Mouse (Mus musculus) layer of hippocampus, adult 2 months (tissue): ENCODE measurements around the gene Mipol1. TPM values are rescaled to one million over a fixed set of nuclear protein-coding genes. Genes with fewer than 3 reads are reported as not detected.
"Not testable (repeated sequence)": the region's sequence is repeated elsewhere in the genome, so short reads cannot be mapped to it uniquely, and the experiment has no call there.

Experiments
- DNase-seq, 2 experiments: peaks; one replicate each; pipeline ENCODE4 v3.0.0; 2022; ENCODE audit warnings: low spot score in 2 of 2
- H3K27ac ChIP-seq: fragments of 200-600 bp; 2 replicates; pipeline ENCODE4 v1.8.1; 2022
- H3K4me3 ChIP-seq: fragments of 200-600 bp; 2 replicates; pipeline ENCODE4 v1.8.1; 2022; ENCODE audit warnings: mild to moderate bottlenecking
- CTCF ChIP-seq: fragments of 200-600 bp; conservative IDR thresholded peaks from 2 replicates; pipeline ENCODE4 v1.8.1; 2022; ENCODE audit warnings: antibody characterized with exemption, mild to moderate bottlenecking, moderate library complexity
- total RNA-seq, 2 experiments: library from RNA; stranded (reverse); gene quantifications; 2 replicates each; pipeline ENCODE4 v1.2.3; 2021

The Mipol1 gene
- total RNA-seq, 2 experiments from 2014 or later: 6.3 to 7.6 TPM

GRCm38 (mm10) chr12:57400186-57400585, 170.0 kb downstream of the Mipol1 start:
- H3K27ac ChIP-seq: no peak overlapping the region
- no peak for DNase-seq
- H3K4me3 ChIP-seq: no peak overlapping the region
- TF ChIP-seq CTCF: no peak

GRCm38 (mm10) chr12:57401126-57401525, 170.9 kb downstream of the Mipol1 start:
- no peak for TF ChIP-seq CTCF
- no peak for DNase-seq
- Histone ChIP-seq H3K27ac (no peak overlapping the region), H3K4me3 (no peak overlapping the region)

DNA sequence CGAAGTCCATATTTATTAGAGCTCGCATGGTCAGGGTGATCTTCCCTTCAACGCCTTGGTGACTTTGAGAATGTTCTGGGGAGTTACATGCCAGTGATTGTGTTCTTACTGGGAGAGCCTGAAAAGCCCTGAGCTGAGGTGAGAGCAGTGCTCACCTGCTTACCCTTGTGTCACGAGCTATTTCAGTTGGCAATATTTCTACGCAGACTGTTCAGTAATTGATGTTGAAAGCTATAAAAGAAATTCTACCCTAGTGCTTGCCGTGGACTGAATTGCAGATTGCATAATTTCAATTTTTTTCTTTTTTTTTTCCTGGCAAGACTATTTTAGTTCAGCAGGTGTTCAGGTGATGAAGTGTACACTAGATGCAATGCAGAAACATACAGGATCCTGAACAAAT, 172.1 kb downstream of the Mipol1 start:
- DNase-seq: no peak
- Histone ChIP-seq H3K4me3 (no peak overlapping the region), H3K27ac (no peak overlapping the region)
- no peak for TF ChIP-seq CTCF

DNA sequence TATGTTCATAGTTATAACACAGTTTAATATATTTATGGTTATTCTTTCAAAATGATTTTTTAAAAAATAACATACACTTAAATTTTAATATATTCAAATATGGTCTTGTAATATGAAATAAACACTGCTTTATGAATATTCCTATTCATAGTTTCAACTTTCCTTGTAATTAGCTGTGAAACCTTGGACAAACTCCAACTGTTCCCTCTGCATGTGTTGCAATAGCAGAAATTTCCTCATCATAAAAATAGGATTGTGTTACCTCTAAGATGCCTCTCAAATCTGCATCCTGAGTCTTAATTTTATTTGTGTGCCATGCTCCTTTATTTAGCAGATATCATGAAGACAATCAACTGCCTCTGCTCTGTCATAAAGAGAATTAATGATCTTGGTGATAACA, 179.7 kb downstream of the Mipol1 start:
- no peak for TF ChIP-seq CTCF
- no peak for DNase-seq
- H3K27ac ChIP-seq: no peak overlapping the region
- no peak overlapping the region for H3K4me3 ChIP-seq

- no peak for TF ChIP-seq CTCF
- no peak for DNase-seq
- Histone ChIP-seq H3K4me3 (no peak overlapping the region), H3K27ac (no peak overlapping the region)
These were observed 183.6 kb downstream of the Mipol1 start for GRCm38 (mm10) chr12:57413833-57414232.

- TF ChIP-seq CTCF: no peak
- Histone ChIP-seq H3K27ac (no peak overlapping the region), H3K4me3 (no peak overlapping the region)
- DNase-seq: no peak
These were observed 194.7 kb downstream of the Mipol1 start for GRCm38 (mm10) chr12:57424902-57425301.

GRCm38 (mm10) chr12:57428243-57428642, 198.0 kb downstream of the Mipol1 start:
- no peak overlapping the region for H3K27ac ChIP-seq
- H3K4me3 ChIP-seq: no peak overlapping the region
- no peak for DNase-seq
- no peak for TF ChIP-seq CTCF

GRCm38 (mm10) chr12:57428767-57429166, 198.5 kb downstream of the Mipol1 start:
- Histone ChIP-seq H3K4me3 (no peak overlapping the region), H3K27ac (no peak overlapping the region)
- DNase-seq: no peak
- TF ChIP-seq CTCF: no peak

DNA sequence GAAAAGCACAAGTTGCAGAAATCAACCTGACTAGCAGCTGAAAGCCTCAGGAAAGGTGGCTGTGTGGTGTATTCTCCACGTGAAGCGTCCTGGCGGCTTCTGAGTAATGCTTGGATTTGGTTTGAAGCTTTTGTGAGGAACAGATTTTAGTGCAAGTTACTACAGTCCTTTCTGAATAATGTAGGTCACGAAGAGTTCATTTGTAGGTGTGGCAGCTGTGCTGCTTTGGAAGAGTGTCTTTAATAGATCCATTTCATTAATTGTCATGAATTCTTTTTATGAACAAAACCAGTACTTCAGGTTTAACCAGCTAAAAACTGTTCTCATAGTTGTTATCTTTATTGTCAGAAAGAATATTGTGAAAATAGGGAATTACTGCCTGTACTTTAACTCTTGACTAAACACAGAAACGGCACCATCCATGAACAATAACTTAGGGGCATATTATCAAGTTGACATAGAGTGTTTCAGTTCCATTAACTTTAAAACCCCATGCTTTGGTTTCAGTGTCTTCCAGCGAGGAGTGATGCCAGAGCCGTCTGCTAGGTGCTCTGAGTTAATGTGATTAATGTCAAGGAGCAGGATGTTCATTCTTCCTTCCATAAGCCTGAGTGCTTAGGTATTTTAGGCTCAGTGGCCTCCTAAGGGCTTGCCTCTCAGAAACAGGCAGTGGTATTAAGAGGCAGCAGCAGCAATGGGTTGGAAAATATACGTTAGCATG, 206.9 kb downstream of the Mipol1 start:
- DNase-seq, H3K27ac ChIP-seq, H3K4me3 ChIP-seq: not testable (repeated sequence)

GRCm38 (mm10) chr12:57444281-57444903, 214.2 kb downstream of the Mipol1 start:
- DNase-seq: no peak
- Histone ChIP-seq H3K4me3 (no peak overlapping the region), H3K27ac (no peak overlapping the region)
- no peak for TF ChIP-seq CTCF

DNA sequence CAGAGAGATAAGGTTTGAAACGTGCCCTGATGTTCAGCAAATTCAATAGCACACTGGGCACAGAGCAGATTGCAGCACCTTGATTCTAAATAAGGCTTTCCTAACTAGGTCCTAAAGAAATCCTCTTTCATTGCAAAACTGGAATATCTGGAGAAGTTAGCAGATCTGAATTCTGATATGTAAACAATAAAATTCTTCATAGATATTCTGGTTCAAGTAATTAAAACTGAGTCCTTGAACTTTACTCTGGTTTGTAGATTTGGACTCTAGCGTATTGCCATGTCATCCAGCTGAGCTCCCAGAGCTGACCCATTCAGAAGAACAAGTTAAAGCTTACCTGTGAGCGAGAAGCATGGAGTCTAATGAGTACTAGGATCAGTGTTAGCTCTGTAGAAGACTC, 217.1 kb downstream of the Mipol1 start:
- DNase-seq: no peak
- no peak overlapping the region for H3K4me3 ChIP-seq
- H3K27ac ChIP-seq: no peak overlapping the region
- no peak for TF ChIP-seq CTCF

GRCm38 (mm10) chr12:57449299-57449698, 219.1 kb downstream of the Mipol1 start:
- TF ChIP-seq CTCF: no peak

DNA sequence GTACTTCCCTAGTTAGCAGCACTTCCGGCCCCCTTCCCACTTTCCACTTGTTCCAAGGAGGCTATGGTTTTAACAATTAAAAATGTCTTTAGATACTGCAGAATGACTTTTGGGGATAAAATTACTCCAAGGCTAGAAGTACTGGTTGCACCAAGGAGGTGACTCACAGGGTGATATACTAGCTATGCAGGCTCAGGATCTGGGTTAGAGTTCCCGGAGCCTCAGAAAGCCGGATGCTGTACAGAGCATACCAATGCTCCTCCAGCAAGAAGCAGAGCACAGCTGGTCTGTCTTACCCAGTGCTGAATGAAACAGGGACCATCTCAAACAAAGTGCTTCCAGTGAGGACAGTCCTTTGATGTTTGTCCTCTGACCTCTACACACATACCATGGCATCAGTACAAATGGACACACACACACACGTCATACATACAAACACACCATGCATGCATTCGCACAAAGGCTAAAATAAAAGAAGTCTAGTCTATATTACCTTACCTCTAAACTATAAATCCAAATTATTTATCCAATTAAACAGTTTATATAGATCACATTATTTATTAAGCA, 219.9 kb downstream of the Mipol1 start:
- DNase-seq: no peak
- Histone ChIP-seq H3K4me3 (no peak overlapping the region), H3K27ac (no peak overlapping the region)
- TF ChIP-seq CTCF: no peak

More at GRCm38 (mm10) chr12:57449299-57449698, 219.1 kb downstream of the Mipol1 start:
- Histone ChIP-seq H3K27ac (no peak overlapping the region), H3K4me3 (no peak overlapping the region)
- DNase-seq: no peak

GRCm38 (mm10) chr12:57456911-57457310, 226.7 kb downstream of the Mipol1 start:
- H3K27ac ChIP-seq: no peak overlapping the region
- TF ChIP-seq CTCF: no peak
- H3K4me3 ChIP-seq: no peak overlapping the region
- no peak for DNase-seq
